Mouse (Mus musculus): Measurements from ENCODE around the gene Lgals7.

The Lgals7 gene

DNA sequence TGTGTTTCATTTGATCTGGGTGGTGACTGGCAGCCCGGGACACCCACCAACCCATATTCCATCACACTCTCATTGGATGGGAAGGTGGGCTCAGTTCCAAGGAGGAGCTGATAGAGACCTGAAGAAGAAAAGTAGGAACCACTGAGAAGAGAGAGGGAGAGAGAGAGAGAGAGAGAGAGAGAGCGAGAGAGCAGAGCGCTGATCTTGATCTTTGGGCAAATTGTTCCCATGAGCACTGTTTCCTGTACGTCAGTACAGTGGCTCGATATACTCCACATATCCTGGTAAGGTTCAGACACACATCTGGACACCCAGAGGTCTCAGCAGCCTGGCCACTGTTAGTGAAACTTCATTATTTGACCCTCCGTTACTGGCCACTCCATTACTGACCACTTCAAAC lies at the start of gene Lgals7:
TSS of gene Lgals7 (plus strand) at position 314 of the 400 bp plus-strand sequence.
- DNase-seq (ENCODE audit: low spot score in 2 of 2) = no peak

DNA sequence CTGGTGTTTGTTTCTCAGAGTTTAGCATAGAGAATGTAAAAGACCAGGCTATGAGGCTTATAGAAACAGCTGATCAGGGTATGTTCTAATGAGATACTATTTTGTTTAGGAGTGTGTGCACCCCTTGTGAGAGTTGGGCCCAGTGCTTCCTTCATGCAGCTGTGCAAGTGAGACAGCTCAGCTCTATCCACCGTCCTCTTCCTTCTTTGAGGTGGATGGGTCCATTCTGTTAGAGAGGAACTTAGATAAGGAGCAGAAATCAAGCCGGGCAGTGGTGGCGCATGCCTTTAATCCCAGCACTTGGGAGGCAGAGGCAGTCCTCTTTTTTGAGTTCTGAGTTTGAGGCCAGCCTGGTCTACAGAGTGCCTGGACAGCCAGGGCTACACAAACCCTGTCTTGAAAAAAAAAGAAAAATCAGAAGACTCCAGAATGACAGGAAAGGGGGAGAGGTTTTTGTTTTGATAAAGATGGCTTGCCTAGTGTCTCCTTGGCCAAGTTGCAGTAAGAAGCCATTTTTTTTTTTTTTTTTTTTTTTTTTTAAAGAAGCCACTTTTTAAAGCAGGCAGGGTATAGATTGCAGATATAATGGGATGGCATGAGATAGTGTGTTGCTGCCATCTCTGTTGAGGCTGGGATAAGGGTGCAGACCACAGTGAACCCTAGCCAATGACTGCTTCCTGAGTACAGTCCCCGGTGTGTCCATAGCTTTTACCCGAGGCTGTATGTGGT lies 49.2 kb upstream of the Lgals7 start:
- DNase-seq (ENCODE audit: low spot score in 2 of 2) = no peak

GRCm38 (mm10) chr7:28815230-28815629 lies 48.4 kb upstream of the Lgals7 start:
- no peak for DNase-seq (ENCODE audit: low spot score in 2 of 2)

GRCm38 (mm10) chr7:28816201-28816600 lies 47.5 kb upstream of the Lgals7 start:
- DNase-seq (ENCODE audit: low spot score in 2 of 2) = no peak

- DNase-seq (ENCODE audit: low spot score in 2 of 2) = no peak
These were observed 46.7 kb upstream of the Lgals7 start for GRCm38 (mm10) chr7:28816920-28817319.

DNA sequence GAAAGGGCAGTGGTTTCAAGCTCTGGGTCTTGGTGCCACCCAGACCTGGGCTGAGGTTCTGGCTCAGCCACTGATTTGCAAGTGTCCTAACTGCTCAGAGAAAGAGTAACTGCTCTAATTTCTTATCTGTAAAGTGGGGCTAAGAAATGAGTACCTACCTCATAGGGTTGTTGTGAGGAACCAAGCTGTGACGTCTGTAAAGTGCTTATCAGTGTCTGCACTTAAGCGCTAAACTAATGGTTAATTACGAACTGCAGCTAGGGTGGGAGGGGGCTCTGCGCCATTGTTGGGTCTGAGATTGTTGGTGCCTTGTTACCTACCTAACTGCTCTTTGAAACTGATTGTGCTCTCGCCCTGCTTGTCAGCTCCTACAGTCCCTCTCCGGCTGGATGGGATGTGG lies 46.1 kb upstream of the Lgals7 start:
- DNase-seq (ENCODE audit: low spot score in 2 of 2) = no peak

DNA sequence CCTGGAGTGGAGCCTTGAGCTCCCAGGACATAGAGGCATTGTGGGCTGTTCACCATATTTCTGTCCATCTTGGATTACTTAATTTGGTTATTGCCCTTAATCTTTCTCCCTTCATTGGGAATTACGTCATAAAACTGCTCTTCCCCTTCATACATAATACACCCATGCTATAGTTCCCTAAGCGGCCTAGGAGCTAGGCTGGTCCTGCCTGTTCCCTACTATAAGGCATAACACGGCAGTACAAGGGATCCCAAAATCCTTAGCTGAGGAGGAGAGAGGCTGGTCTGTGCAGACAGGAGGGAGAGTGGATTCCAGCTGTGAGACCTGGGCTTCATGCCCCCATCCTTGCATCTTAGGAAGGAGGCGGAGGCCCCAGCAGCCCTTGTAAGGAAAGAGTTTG lies 45.7 kb upstream of the Lgals7 start:
- no peak for DNase-seq (ENCODE audit: low spot score in 2 of 2)

DNA sequence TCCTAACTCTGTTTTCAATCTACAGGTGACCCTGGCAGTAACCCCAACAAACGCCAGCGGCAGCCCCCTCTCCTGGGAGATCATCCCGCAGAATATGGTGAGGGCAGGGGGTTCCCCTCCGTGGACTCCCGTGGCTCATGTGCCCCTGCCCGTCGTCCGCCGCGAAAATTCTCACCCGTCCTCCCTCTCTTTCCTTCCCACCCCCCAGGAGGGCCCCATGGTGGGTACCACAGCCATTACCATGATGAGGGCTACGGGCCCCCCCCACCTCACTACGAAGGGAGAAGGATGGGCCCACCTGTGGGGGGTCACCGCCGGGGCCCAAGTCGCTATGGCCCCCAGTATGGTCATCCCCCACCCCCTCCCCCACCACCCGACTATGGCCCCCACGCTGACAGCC lies 45.2 kb upstream of the Lgals7 start:
- DNase-seq (ENCODE audit: low spot score in 2 of 2) = no peak

- DNase-seq (ENCODE audit: low spot score in 2 of 2) = no peak
These were observed 44.7 kb upstream of the Lgals7 start for GRCm38 (mm10) chr7:28818861-28819452.

DNA sequence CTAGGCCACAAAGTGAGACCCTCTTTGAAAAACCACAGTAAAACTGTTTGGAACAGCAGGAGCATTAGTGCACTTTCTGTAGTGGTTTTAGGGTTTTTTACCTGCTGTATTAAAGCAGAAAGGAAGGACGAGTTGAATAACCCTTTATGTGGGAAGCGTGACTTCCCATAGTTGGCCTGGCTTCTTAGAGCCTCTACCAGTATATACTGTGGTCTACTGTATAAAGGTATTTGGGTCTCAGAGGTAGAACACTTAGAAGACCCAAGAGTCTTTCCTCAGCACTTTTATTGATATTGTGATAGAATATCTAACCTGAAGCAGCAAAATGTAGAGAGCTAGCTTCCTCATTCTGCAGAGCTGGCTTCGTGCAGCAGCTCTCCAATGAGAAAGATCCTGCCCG lies 44.1 kb upstream of the Lgals7 start:
- DNase-seq (ENCODE audit: low spot score in 2 of 2) = no peak

DNA sequence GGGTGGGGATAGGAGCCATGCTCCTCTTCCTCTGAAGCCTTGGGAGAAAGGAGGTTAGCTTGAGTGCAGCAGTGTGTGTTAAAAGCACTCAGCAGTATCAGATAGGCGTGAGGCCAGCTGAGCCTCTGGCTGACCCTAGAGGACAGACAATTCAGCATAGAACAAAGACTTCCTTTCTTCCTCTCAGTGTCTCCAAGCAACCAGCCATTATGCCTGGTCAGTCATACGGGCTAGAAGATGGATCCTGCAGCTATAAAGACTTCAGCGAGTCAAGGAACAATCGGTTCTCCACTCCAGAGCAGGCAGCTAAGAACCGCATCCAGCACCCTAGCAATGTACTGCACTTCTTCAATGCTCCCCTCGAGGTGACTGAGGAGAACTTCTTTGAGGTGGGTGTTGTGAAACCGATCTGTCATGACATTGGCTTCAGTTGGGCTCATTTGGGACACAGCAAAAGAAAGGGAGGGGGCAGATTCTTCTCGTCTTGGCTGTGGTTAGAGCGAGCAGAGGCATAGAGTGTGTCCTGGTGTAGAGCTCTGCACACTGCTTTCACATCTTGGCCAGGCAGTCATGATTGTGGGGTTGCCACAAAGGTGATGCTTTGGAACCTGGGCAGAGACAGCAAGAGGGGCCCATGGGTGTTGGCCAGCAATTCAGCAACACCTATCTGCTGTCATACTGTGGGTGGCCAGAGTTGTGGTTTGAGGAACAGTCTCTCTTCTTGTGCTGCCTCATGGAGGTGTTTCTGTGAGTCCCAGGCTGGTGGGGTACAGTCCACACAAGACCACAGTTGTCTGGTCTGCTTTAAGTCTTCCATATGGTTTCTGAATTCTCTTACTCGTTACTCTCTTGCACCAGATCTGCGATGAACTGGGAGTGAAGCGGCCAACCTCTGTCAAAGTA lies 43.0 kb upstream of the Lgals7 start:
- no peak for DNase-seq (ENCODE audit: low spot score in 2 of 2)

- peak; percentile 57 for DNase-seq (ENCODE audit: low spot score in 2 of 2)
These were observed 42.3 kb upstream of the Lgals7 start for GRCm38 (mm10) chr7:28821261-28821831.

DNA sequence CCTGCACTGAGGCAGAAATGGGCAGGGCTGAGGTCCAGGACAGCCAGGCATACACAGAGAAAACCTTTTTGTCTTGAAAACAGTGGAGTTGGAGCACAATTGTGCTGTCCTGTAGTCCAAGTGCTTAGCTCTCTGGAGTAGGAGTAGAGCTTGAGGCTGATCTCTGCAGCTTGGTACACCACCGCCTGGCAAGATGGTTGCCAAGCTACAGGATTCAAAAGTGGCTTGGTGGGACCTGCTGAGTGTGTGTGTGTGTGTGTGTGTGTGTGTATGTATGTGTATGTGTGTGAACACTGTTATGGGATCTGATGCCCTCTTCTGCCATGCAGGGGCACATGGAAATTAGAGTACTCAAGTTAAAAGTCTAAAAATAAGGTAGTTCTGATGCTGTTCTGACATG lies 41.1 kb upstream of the Lgals7 start:
- no peak for DNase-seq (ENCODE audit: low spot score in 2 of 2)

DNA sequence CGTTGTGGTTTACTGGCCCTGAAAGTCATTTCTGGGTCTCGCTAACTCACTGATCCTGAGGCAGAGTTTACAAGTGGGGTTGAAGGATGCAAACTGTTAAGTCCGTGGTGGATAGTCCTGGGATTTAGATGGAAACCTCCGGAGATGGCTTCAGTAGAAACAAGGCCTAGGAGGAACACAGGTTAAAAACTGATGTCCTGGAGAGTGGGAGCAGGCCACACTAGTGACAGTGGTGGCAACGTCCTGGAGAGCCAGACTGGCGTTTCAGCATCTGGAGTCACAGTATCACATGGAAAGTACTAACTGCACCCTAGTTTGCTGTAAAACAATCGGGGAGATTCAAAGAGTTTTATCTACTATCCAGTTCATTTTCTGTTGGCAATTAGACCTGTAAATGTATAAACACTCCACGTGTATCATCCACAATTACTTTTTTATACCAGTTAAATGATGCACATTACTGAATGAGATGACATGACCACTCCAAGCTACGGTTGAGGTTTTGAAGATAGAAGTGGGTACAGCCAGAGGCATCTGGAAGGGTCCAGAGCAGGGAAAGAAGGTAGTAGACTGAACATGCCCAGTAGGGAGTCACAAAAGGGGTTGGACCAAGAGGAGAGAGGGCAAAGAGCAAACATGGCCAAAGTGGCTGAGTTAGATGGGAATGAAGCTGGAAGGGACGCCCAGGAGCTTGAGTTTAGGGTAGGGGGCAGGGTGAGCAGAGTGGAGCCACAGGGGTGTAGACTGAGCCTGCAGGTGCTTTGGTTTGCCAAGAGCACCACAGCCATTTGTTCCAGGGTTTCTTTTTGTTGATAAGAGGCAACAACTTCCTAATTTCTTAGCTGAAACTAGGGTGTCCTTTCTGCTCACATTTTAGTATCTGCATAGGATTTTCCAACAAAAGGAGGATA lies 40.4 kb upstream of the Lgals7 start:
- no peak for DNase-seq (ENCODE audit: low spot score in 2 of 2)

DNA sequence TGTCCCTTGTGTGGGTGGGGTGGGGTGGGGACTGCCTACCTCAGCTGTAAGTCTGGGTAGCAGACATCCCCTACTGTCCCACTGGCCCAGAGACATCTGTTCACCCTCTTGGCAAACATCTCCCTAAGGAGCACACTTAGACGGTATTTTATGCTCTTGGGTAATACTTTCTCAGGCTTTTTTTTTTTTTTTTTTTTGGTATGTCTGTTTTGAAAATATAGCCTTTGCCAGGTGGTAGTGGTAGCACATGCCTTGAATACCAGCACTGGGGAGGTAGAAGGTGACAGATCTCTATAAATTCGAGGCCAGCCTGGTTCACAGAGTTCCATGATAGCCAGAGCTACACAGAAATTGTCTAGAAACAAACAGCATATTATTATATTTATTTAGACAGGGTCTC lies 39.7 kb upstream of the Lgals7 start:
- DNase-seq (ENCODE audit: low spot score in 2 of 2) = no peak

DNA sequence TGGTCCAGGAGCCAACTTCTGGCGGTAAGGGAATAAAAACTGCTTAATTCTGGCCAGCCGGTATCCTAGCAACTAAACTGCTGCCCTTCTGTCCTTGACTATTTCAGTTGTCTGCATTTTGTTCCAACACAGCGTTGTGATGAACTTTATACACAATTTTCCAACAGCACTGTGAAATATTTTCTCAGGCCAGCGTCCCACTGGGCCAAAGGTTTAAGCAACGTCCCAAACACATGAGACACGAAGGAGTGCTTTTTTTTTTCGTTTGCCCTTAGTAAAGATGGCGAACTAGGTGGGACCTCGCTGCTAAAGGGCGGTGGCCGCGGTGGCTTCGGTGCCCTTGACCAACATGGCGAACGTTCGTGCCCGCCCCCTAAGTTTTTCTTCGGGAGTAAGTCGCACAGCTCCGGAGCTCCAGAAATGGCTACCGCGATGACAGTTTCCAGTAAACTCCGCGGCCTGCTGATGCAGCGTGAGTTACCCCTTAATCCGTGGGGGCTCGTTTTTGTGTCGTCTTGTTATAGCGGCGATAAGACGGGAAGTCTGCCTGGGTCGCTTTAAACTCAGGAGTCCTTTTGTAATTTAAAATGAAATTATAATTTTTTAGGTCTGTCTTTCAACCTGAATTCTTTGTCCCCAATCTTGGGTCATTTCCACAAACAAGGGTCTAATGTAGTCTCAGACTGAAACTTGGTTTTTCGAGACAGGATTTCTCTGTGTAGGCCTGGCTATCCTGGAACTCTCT lies 38.5 kb upstream of the Lgals7 start, which contains the start of gene Ech1:
TSS of gene Ech1 (plus strand) at position 277 of the 745 bp plus-strand sequence.
- peak; percentile 85 to 89 for DNase-seq (ENCODE audit: low spot score in 2 of 2)

DNA sequence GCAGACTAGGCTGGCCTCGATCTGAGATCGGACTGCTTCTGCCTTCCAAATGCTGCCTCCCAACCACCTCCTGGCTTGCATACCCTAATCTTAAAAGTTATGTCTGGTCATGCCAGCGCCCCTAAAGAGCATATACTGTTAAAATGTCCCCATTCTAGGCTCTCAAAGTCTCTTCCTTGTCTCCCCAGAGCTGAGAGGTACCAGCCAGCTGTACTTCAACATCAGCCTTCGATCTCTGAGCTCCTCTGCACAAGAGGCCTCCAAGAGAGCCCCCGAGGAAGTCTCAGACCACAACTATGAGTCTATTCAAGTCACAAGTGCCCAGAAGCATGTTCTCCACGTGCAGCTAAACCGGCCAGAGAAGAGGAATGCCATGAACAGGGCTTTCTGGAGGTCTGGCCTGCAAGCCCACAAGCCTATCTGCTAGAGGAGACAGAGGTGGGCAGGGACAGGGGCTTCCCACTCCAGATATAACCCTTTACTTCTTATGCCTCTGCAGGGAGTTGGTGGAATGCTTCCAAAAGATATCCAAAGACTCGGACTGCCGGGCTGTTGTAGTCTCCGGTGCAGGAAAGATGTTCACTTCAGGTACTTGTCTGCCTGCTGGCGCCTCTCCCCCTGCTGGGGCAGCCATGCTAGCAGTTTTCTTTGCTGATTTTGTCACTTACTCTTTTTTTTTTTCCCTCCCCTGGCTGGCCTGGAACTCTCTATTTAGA lies 37.8 kb upstream of the Lgals7 start:
- no peak for DNase-seq (ENCODE audit: low spot score in 2 of 2)

GRCm38 (mm10) chr7:28826402-28826772 lies 37.3 kb upstream of the Lgals7 start:
- DNase-seq (ENCODE audit: low spot score in 2 of 2) = no peak

DNA sequence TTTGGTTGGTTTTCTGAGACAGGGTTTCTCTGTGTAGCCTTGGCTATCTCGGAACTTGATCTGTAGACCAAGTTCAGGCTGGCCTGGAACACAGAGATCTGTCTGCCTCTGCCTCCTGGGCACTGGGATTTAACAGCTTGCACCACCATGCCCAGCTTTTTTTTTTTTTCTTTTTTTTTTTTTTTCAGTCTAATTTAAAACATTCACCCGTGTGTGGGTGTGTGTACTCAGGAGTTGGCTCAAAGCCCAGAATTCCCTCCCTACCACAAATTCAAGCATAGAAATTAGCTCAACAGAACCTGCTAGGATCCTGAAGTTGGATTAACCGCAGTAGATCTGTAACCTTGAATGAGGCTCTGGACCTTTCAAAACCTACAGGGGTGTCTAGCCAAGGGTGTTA lies 36.3 kb upstream of the Lgals7 start:
- peak; percentile 49 to 79 for DNase-seq (ENCODE audit: low spot score in 2 of 2)

DNA sequence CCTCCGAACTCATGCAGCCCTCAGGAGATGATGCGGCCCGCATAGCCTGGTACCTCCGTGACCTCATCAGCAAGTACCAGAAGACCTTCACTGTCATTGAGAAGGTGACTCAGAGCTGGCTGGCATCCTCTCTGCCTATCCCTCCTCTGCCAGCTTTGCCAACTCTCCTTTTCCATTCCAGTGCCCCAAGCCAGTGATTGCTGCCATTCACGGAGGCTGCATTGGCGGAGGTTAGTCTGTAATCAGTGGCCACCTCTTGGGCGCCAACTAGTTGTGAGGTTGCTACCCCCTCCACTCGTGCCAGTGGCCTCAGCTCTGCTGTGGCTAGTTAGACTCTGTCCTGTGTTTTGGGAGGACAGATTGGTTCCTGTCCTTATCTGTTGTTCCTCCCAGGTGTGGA lies 33.8 kb upstream of the Lgals7 start:
- no peak for DNase-seq (ENCODE audit: low spot score in 2 of 2)

Measured in frontal cortex, postnatal 36 days (tissue).